Mouse (Mus musculus) limb, embryonic 13.5 days (tissue): ENCODE measurements at regions not wholly inside any gene's neighbourhood (a gene's known extent, or its start where the extent isn't known, plus 50 kb on each side); places are given as distances from the start of the nearest gene placed in this dataset.

Source experiments
- ATAC-seq: fragments of 200-750 bp; cut with Nextera tagmentation; 2 replicates; pipeline ENCODE4 v1.8.0; 2017; ENCODE audit warnings: low read depth, moderate number of reproducible peaks, moderate TSS enrichment; ENCODE audit not compliant: low FRiP score
- H3K27ac ChIP-seq: fragments of 300-500 bp; sonication (generic); 2 replicates; pipeline ENCODE4 v1.5.1; 2015; ENCODE audit warnings: inconsistent platforms, mild to moderate bottlenecking, moderate library complexity
- H3K27me3 ChIP-seq: fragments of 300-500 bp; sonication (generic); 2 replicates; pipeline ENCODE4 v1.6.1; 2015; ENCODE audit warnings: mild to moderate bottlenecking, inconsistent platforms
- H3K36me3 ChIP-seq: fragments of 300-500 bp; sonication (generic); 2 replicates; pipeline ENCODE4 v1.6.1; 2015; ENCODE audit warnings: inconsistent platforms, mild to moderate bottlenecking, moderate library complexity
- H3K4me1 ChIP-seq: fragments of 300-500 bp; sonication (generic); 2 replicates; pipeline ENCODE4 v1.6.1; 2015; ENCODE audit warnings: inconsistent platforms
- H3K4me2 ChIP-seq: fragments of 300-500 bp; sonication (generic); replicated peaks from 2 replicates; pipeline ENCODE4 v1.6.1; 2015; ENCODE audit warnings: inconsistent platforms, mild to moderate bottlenecking, moderate library complexity
- H3K4me3 ChIP-seq: fragments of 300-500 bp; sonication (generic); 2 replicates; pipeline ENCODE4 v1.5.1; 2015; ENCODE audit warnings: moderate library complexity, mild to moderate bottlenecking, inconsistent platforms
- H3K9ac ChIP-seq: fragments of 300-500 bp; sonication (generic); 2 replicates; pipeline ENCODE4 v1.6.1; 2015; ENCODE audit warnings: mild to moderate bottlenecking, inconsistent platforms
- H3K9me3 ChIP-seq: fragments of 300-500 bp; sonication (generic); 2 replicates; pipeline ENCODE4 v1.6.1; 2016; ENCODE audit warnings: inconsistent platforms
- WGBS: fragments of 180-500 bp; shearing (Covaris S2); methylation state at CpG from one replicate; pipeline ENCODE4 v1.1.7; 2015; 5-methylcytosine and 5-hydroxymethylcytosine counted together

DNA sequence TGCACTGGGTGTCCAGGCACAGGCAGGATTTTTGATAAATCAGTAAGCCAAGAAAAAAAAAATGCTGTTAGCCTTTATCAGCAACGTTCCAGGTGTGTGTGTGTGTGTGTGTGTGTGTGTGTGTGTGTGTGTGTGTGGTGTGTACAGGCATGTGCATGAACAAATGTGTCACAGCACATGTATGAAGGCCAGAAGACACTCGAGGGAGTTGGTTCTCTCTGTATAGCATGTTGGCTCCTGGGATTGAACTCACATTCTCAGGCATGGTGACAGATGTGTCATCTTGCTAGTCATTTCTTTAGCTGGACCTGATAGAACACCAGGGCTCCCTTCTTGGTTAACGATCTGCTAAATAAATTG, 74.8 kb upstream of the Caprin1 start:
- no peaks in the 10 kb centered on the region for H3K9me3 ChIP-seq
- 60% methylated on average over 3 of the region's 3 CpGs for WGBS
- no peak for ATAC-seq
- H3K4me3 ChIP-seq = no peak overlapping the region
- no peaks in the 10 kb centered on the region for H3K27me3 ChIP-seq
- H3K36me3 ChIP-seq = no peaks in the 10 kb centered on the region
- H3K9ac ChIP-seq = peak overlapping the region; percentile 39; the same call in 1 of the 2 replicates
- no peak overlapping the region for H3K4me2 ChIP-seq
- H3K4me1 ChIP-seq = no peaks in the 10 kb centered on the region
- H3K27ac ChIP-seq = no peak overlapping the region

- Histone ChIP-seq H3K4me3 (no peak overlapping the region), H3K27ac (no peak overlapping the region), H3K4me1 (no peaks in the 10 kb centered on the region), H3K9me3 (no peaks in the 10 kb centered on the region), H3K9ac (no peak overlapping the region), H3K27me3 (no peaks in the 10 kb centered on the region), H3K4me2 (no peak overlapping the region), H3K36me3 (no peaks in the 10 kb centered on the region)
- ATAC-seq = no peak
- WGBS = 85% methylated on average over 6 of the region's 6 CpGs
Measured at GRCm38 (mm10) chr2:103873381-103873780, 75.9 kb upstream of the Caprin1 start.

DNA sequence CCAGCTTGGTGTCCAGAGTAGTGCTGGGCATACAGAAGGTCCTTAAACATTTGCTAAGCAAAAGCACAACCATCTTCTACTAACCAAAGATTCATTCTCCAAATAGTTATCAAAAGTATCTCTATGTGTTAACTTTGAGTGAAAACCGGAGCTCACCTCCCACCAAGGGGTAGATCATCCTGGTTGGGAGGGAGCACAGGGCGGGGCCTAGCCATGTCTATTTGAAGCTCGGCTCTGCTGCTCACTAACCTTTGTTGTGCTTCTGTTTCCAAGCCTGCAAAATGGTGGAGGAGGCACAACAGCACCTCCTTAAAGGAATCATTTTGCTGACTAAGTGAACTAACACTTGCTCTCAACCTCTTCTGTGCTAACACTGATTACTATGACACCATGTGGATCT, 77.0 kb upstream of the Caprin1 start:
- Histone ChIP-seq H3K9ac (no peak overlapping the region), H3K27ac (no peak overlapping the region), H3K4me3 (no peak overlapping the region), H3K4me2 (no peak overlapping the region), H3K36me3 (no peaks in the 10 kb centered on the region), H3K9me3 (no peaks in the 10 kb centered on the region), H3K4me1 (no peaks in the 10 kb centered on the region), H3K27me3 (no peaks in the 10 kb centered on the region)
- no peak for ATAC-seq
- WGBS = 67% methylated on average over 3 of the region's 3 CpGs

DNA sequence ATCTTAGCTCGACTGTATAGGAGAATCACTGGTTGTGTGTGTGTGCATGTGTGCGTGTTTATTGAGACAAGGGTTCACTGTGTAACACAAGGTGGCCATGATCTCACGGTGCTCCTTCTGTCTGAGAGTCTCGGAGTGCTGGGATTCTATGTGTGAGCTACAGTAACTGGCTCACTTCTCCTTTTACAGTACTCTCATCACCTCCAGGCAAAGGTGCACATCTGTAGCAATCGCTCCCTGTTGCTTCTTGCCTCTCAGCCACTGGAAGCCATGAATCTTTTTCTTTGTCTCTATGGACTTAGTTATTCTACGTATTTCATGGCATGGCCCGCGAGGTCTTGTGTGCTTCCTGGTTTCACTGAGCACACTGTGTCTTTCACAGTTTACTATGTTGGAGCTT, 78.3 kb upstream of the Caprin1 start:
- Histone ChIP-seq H3K4me3 (no peak overlapping the region), H3K4me2 (no peak overlapping the region), H3K27me3 (no peaks in the 10 kb centered on the region), H3K27ac (no peak overlapping the region), H3K4me1 (no peaks in the 10 kb centered on the region), H3K9me3 (no peaks in the 10 kb centered on the region), H3K9ac (no peak overlapping the region), H3K36me3 (no peaks in the 10 kb centered on the region)
- WGBS = 82% methylated on average over 8 of the region's 8 CpGs
- no peak for ATAC-seq

GRCm38 (mm10) chr2:103876236-103876635, 78.8 kb upstream of the Caprin1 start:
- no peak overlapping the region for H3K4me2 ChIP-seq
- no peak overlapping the region for H3K9ac ChIP-seq
- H3K27me3 ChIP-seq = no peaks in the 10 kb centered on the region
- no peaks in the 10 kb centered on the region for H3K9me3 ChIP-seq
- no peak overlapping the region for H3K27ac ChIP-seq
- H3K4me3 ChIP-seq = no peak overlapping the region
- 89% methylated on average over 2 of the region's 2 CpGs for WGBS
- peaks cover 3% of the 10 kb centered on the region for H3K4me1 ChIP-seq
- no peaks in the 10 kb centered on the region for H3K36me3 ChIP-seq
- no peak for ATAC-seq

- no peak overlapping the region for H3K27ac ChIP-seq
Measured at GRCm38 (mm10) chr2:103881026-103881763, 76.6 kb upstream of the Lmo2 start.

DNA sequence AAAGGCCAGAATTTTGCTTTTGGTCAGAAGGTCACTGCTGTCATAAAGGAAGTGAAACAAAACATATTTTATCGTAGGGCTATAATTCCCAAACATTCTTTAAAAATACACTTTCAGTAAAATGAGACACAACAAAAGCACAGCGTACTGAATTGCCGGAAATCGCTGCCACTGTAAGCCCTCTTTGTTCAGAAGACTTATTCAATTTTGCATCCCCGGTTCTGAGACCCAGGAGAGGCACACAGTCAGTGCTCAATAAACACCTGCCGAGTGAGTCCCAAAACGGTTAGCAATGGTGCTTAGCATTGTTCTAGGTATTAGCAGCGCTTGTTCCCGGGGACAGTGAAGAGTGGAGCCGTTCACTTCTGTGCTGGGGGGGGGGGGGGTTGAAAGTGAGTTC, 72.9 kb upstream of the Lmo2 start:
- H3K27ac ChIP-seq = no peak overlapping the region
- H3K4me2 ChIP-seq = no peak overlapping the region
- no peaks in the 10 kb centered on the region for H3K9me3 ChIP-seq
- H3K27me3 ChIP-seq = no peaks in the 10 kb centered on the region
- H3K4me1 ChIP-seq = peaks cover 6% of the 10 kb centered on the region
- 64% methylated on average over 10 of the region's 10 CpGs for WGBS
- no peak overlapping the region for H3K9ac ChIP-seq
- H3K4me3 ChIP-seq = no peak overlapping the region
- no peak for ATAC-seq
- no peaks in the 10 kb centered on the region for H3K36me3 ChIP-seq

More at GRCm38 (mm10) chr2:103881026-103881763, 76.6 kb upstream of the Lmo2 start:
- Histone ChIP-seq H3K4me3 (no peak overlapping the region), H3K9me3 (no peaks in the 10 kb centered on the region), H3K36me3 (no peaks in the 10 kb centered on the region), H3K27me3 (no peaks in the 10 kb centered on the region), H3K9ac (no peak overlapping the region), H3K4me1 (peaks cover 6% of the 10 kb centered on the region), H3K4me2 (no peak overlapping the region)
- no peak for ATAC-seq
- WGBS = 32% methylated on average over 10 of the region's 10 CpGs

GRCm38 (mm10) chr2:103888023-103888422, 69.8 kb upstream of the Lmo2 start:
- H3K4me3 ChIP-seq = no peak overlapping the region
- 89% methylated on average over 7 of the region's 7 CpGs for WGBS
- no peak for ATAC-seq

DNA sequence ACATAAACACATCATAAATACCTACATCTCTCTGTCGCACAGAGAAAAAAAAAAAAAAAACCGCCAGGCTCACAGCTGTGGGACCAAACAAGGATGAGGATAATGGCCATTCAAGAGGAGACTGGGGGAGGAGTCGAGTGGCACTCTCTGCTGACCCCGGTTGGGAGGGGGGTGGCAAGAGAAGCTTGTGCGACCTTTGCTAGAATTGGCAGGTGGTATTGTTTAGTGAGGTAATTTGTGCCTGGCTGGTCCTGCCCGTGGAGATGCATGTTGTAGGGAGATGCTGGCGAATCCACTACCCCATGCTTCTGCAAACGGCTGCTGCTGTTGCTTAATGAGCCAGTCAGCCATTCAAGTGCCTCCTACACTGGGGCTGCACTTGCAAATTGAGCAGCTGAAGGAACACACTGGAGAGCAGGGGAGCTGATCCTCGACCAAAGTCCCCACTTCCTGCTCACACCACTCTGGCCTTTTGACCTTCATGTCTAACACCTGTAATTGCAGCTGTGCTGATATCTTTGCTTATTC, 66.5 kb upstream of the Lmo2 start:
- 6% methylated on average over 9 of the region's 9 CpGs for WGBS
- ATAC-seq = no peak
- H3K36me3 ChIP-seq = no peaks in the 10 kb centered on the region
- no peak overlapping the region for H3K9ac ChIP-seq
- no peak overlapping the region for H3K4me3 ChIP-seq
- peaks cover 23% of the 10 kb centered on the region; the same call in 1 of the 2 replicates for H3K4me1 ChIP-seq
- H3K27me3 ChIP-seq = no peaks in the 10 kb centered on the region
- no peak overlapping the region for H3K27ac ChIP-seq
- H3K9me3 ChIP-seq = no peaks in the 10 kb centered on the region
- no peak overlapping the region for H3K4me2 ChIP-seq

More at GRCm38 (mm10) chr2:103888023-103888422, 69.8 kb upstream of the Lmo2 start:
- Histone ChIP-seq H3K9me3 (no peaks in the 10 kb centered on the region), H3K9ac (no peak overlapping the region), H3K4me2 (no peak overlapping the region), H3K27me3 (no peaks in the 10 kb centered on the region), H3K36me3 (no peaks in the 10 kb centered on the region), H3K27ac (no peak overlapping the region), H3K4me1 (peaks cover 11% of the 10 kb centered on the region; the same call in 1 of the 2 replicates)

DNA sequence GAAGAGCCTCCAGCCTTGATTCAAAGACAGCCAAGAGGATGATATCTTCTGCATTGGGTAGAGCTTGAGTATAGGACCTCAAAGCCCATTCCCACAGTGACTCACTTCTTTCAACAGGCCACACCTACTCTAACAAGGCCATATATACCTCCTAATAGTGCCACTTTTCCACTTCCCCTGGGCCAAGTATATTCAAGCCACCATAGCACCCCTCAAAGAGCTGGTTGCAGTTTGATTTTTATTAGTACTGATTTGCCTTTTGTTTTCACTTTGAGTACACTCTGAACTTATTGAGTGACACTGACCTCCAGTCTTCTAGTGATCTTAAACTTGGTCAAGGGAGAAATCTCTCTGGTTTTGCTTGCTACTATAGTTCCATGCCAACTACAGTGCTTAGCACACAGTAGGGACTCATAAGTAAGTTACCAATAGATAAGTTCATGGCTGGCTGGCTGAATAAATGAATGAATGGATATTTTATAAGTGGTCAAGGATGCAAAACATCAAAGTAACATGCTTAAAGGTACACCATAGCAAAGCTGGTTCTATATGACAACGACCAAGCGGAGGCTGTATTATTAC, 64.5 kb upstream of the Lmo2 start:
- Histone ChIP-seq H3K27ac (no peak overlapping the region), H3K4me3 (no peak overlapping the region), H3K36me3 (no peaks in the 10 kb centered on the region), H3K4me1 (peaks cover 26% of the 10 kb centered on the region; the same call in 1 of the 2 replicates), H3K27me3 (no peaks in the 10 kb centered on the region), H3K4me2 (no peak overlapping the region), H3K9me3 (no peaks in the 10 kb centered on the region), H3K9ac (no peak overlapping the region)
- ATAC-seq = no peak
- WGBS = 95% methylated on average over 2 of the region's 2 CpGs

- WGBS = 34% methylated on average over 2 of the region's 2 CpGs
- Histone ChIP-seq H3K27me3 (no peaks in the 10 kb centered on the region), H3K36me3 (no peaks in the 10 kb centered on the region), H3K4me1 (peaks cover 26% of the 10 kb centered on the region; the same call in 1 of the 2 replicates), H3K27ac (no peak overlapping the region), H3K4me2 (no peak overlapping the region), H3K9me3 (no peaks in the 10 kb centered on the region), H3K9ac (no peak overlapping the region), H3K4me3 (no peak overlapping the region)
- no peak for ATAC-seq
Measured at GRCm38 (mm10) chr2:103893805-103894204, 64.0 kb upstream of the Lmo2 start.

GRCm38 (mm10) chr2:103894981-103895676, 62.7 kb upstream of the Lmo2 start:
- Histone ChIP-seq H3K27me3 (no peaks in the 10 kb centered on the region), H3K36me3 (no peaks in the 10 kb centered on the region), H3K4me2 (no peak overlapping the region), H3K27ac (no peak overlapping the region), H3K9me3 (no peaks in the 10 kb centered on the region), H3K9ac (no peak overlapping the region), H3K4me3 (no peak overlapping the region), H3K4me1 (peaks cover 26% of the 10 kb centered on the region; the same call in 1 of the 2 replicates)
- 54% methylated on average over 12 of the region's 12 CpGs for WGBS
- ATAC-seq = no peak
